Mouse (Mus musculus): Measurements from ENCODE around the gene H2al1c. TPM values are rescaled to one million over a fixed set of nuclear protein-coding genes. Genes with fewer than 3 reads are reported as not detected.

H2al1c gene
- polyA plus RNA-seq, 1 experiment from 2014 or later, result not detected

GRCm38 (mm10) chrX:11345762-11346161, 40.3 kb downstream of the H2al1c start:
- Histone ChIP-seq H3K9me3 (ENCODE audit: control insufficient read depth, low read length) (no peaks in the 10 kb centered on the region), H3K4me2 (ENCODE audit: low read depth, low read length, severe bottlenecking) (no peak overlapping the region), H3K27ac (ENCODE audit: low read depth, low read length) (no peak overlapping the region), H3K4me3 (ENCODE audit: low read depth, low read length) (no peak overlapping the region), H3K4me1 (replicated peaks; ENCODE audit: control insufficient read depth, insufficient read depth, low read length) (no peaks in the 10 kb centered on the region), H3K9ac (ENCODE audit: low read length) (no peak overlapping the region), H3K36me3 (ENCODE audit: control insufficient read depth, insufficient read depth, low read length) (no peaks in the 10 kb centered on the region), H3K27me3 (ENCODE audit: control insufficient read depth, insufficient read depth, low read length) (no peaks in the 10 kb centered on the region)
- ATAC-seq (replicated peaks; ENCODE audit: low FRiP score) (no peak), DNase-seq (ENCODE audit: low spot score) (no peak)
- 61% methylated on average over 9 of the region's 9 CpGs for WGBS

GRCm38 (mm10) chrX:11346756-11347155, 41.3 kb downstream of the H2al1c start:
- Histone ChIP-seq H3K4me2 (ENCODE audit: low read depth, low read length, severe bottlenecking) (no peak overlapping the region), H3K9me3 (ENCODE audit: control insufficient read depth, low read length) (no peaks in the 10 kb centered on the region), H3K36me3 (ENCODE audit: control insufficient read depth, insufficient read depth, low read length) (no peaks in the 10 kb centered on the region), H3K9ac (ENCODE audit: low read length) (no peak overlapping the region), H3K27ac (ENCODE audit: low read depth, low read length) (no peak overlapping the region), H3K4me3 (ENCODE audit: low read depth, low read length) (no peak overlapping the region), H3K4me1 (replicated peaks; ENCODE audit: control insufficient read depth, insufficient read depth, low read length) (no peaks in the 10 kb centered on the region), H3K27me3 (ENCODE audit: control insufficient read depth, insufficient read depth, low read length) (no peaks in the 10 kb centered on the region)
- 92% methylated on average over 3 of the region's 3 CpGs for WGBS
- no peak for ATAC-seq (replicated peaks; ENCODE audit: low FRiP score)
- no peak for DNase-seq (ENCODE audit: low spot score)

Other genes with a start within 250 kb of the H2al1c start
- not detected in 2 replicates for gene H2al1a, start 6.4 kb upstream of the H2al1c start, polyA plus RNA-seq (2014; fragmentation: Nextera tagmentation; extraction: Ambion mirVana)
- gene H2al1b, start 3.2 kb upstream of the H2al1c start, polyA plus RNA-seq (2014; fragmentation: Nextera tagmentation; extraction: Ambion mirVana), result not detected in 2 replicates
- gene H2al1d, start 3.2 kb downstream of the H2al1c start, polyA plus RNA-seq (2014; fragmentation: Nextera tagmentation; extraction: Ambion mirVana), result not detected in 2 replicates
- gene H2al1e, start 6.3 kb downstream of the H2al1c start, polyA plus RNA-seq (2014; fragmentation: Nextera tagmentation; extraction: Ambion mirVana), result not detected in 2 replicates
- gene H2al1f, start 9.5 kb downstream of the H2al1c start, polyA plus RNA-seq (2014; fragmentation: Nextera tagmentation; extraction: Ambion mirVana), result not detected in 2 replicates
- gene H2al1g, start 12.6 kb downstream of the H2al1c start, polyA plus RNA-seq (2014; fragmentation: Nextera tagmentation; extraction: Ambion mirVana), result not detected in 2 replicates
- not detected in 2 replicates for gene H2al1h, start 15.8 kb downstream of the H2al1c start, polyA plus RNA-seq (2014; fragmentation: Nextera tagmentation; extraction: Ambion mirVana)
- gene H2al1i, start 19.0 kb downstream of the H2al1c start, polyA plus RNA-seq (2014; fragmentation: Nextera tagmentation; extraction: Ambion mirVana), result not detected in 2 replicates
- gene H2al1j, start 22.2 kb downstream of the H2al1c start, polyA plus RNA-seq (2014; fragmentation: Nextera tagmentation; extraction: Ambion mirVana), result not detected in 2 replicates